Mouse (Mus musculus): Measurements from ENCODE around the gene Glud1.

Gene Glud1

GRCm38 (mm10) chr14:34310234-34310965 lies at the start of gene Glud1, which contains the start of gene Shld2:
Gene Glud1, plus strand, starts transcription at chr14:34310727.
Gene Shld2, minus strand, starts transcription at chr14:34310493.
- no peak for DNase-seq (ENCODE audit: extremely low read depth, low read depth, low spot score)

- DNase-seq (ENCODE audit: extremely low read depth, low read depth, low spot score) = no peak
These were observed 42.5 kb upstream of the Glud1 start for GRCm38 (mm10) chr14:34268046-34268445.

GRCm38 (mm10) chr14:34273280-34273679 lies 37.2 kb upstream of the Glud1 start:
- no peak for DNase-seq (ENCODE audit: extremely low read depth, low read depth, low spot score)

GRCm38 (mm10) chr14:34274141-34274540 lies 36.4 kb upstream of the Glud1 start:
- no peak for DNase-seq (ENCODE audit: extremely low read depth, low read depth, low spot score)

- no peak for DNase-seq (ENCODE audit: extremely low read depth, low read depth, low spot score)
These were observed 35.3 kb upstream of the Glud1 start for GRCm38 (mm10) chr14:34275225-34275624.

GRCm38 (mm10) chr14:34279726-34280125 lies 30.8 kb upstream of the Glud1 start:
- no peak for DNase-seq (ENCODE audit: extremely low read depth, low read depth, low spot score)

- no peak for DNase-seq (ENCODE audit: extremely low read depth, low read depth, low spot score)
These were observed 29.7 kb upstream of the Glud1 start for GRCm38 (mm10) chr14:34280798-34281197.

GRCm38 (mm10) chr14:34281736-34282269 lies 28.7 kb upstream of the Glud1 start:
- no peak for DNase-seq (ENCODE audit: extremely low read depth, low read depth, low spot score)

- DNase-seq (ENCODE audit: extremely low read depth, low read depth, low spot score) = no peak
These were observed 22.1 kb upstream of the Glud1 start for GRCm38 (mm10) chr14:34288396-34288795.

GRCm38 (mm10) chr14:34289259-34290015 lies 21.1 kb upstream of the Glud1 start:
- DNase-seq (ENCODE audit: extremely low read depth, low read depth, low spot score) = no peak

GRCm38 (mm10) chr14:34290229-34290628 lies 20.3 kb upstream of the Glud1 start:
- DNase-seq (ENCODE audit: extremely low read depth, low read depth, low spot score) = no peak

- no peak for DNase-seq (ENCODE audit: extremely low read depth, low read depth, low spot score)
These were observed 16.9 kb upstream of the Glud1 start for GRCm38 (mm10) chr14:34293641-34294040.

- no peak for DNase-seq (ENCODE audit: extremely low read depth, low read depth, low spot score)
These were observed 14.2 kb upstream of the Glud1 start for GRCm38 (mm10) chr14:34296350-34296749.

- DNase-seq (ENCODE audit: extremely low read depth, low read depth, low spot score) = no peak
These were observed 13.5 kb upstream of the Glud1 start for GRCm38 (mm10) chr14:34297038-34297437.

GRCm38 (mm10) chr14:34297634-34298033 lies 12.9 kb upstream of the Glud1 start:
- DNase-seq (ENCODE audit: extremely low read depth, low read depth, low spot score) = no peak

GRCm38 (mm10) chr14:34298871-34299700 lies 11.4 kb upstream of the Glud1 start:
- DNase-seq (ENCODE audit: extremely low read depth, low read depth, low spot score) = no peak

GRCm38 (mm10) chr14:34302681-34303242 lies 7.8 kb upstream of the Glud1 start:
- DNase-seq (ENCODE audit: extremely low read depth, low read depth, low spot score) = no peak

GRCm38 (mm10) chr14:34303265-34303680 lies 7.3 kb upstream of the Glud1 start:
- no peak for DNase-seq (ENCODE audit: extremely low read depth, low read depth, low spot score)

- no peak for DNase-seq (ENCODE audit: extremely low read depth, low read depth, low spot score)
These were observed 1.3 kb upstream of the Glud1 start for GRCm38 (mm10) chr14:34309266-34309665.

GRCm38 (mm10) chr14:34309907-34310233 lies 657 bp upstream of the Glud1 start:
- no peak for DNase-seq (ENCODE audit: extremely low read depth, low read depth, low spot score)
